Mouse (Mus musculus) midbrain, postnatal 0 days (tissue): ENCODE results near the gene Alk. TPM values are rescaled to one million over a fixed set of nuclear protein-coding genes. Genes with fewer than 3 reads are reported as not detected.

Source experiments
- ATAC-seq: fragments of 200-750 bp; cut with Nextera tagmentation; 2 replicates; pipeline ENCODE4 v1.8.0; 2017; ENCODE audit warnings: moderate number of reproducible peaks, mild to moderate bottlenecking, moderate TSS enrichment, moderate library complexity; ENCODE audit not compliant: low FRiP score
- DNase-seq: peaks from one replicate; pipeline ENCODE4 v3.0.0-alpha.2; 2015; ENCODE audit warnings: low spot score
- H3K27ac ChIP-seq: fragments of 300-500 bp; sonication (generic); 2 replicates; pipeline ENCODE4 v1.5.1; 2014; ENCODE audit warnings: low read depth, mild to moderate bottlenecking, low read length, mixed read lengths
- H3K27me3 ChIP-seq: fragments of 300-500 bp; sonication (generic); 2 replicates; pipeline ENCODE4 v1.6.1; 2014; ENCODE audit warnings: low read length, control low read depth, mixed read lengths; ENCODE audit not compliant: insufficient read depth
- H3K36me3 ChIP-seq: fragments of 300-500 bp; sonication (generic); 2 replicates; pipeline ENCODE4 v1.6.1; 2014; ENCODE audit warnings: low read length, control low read depth, mixed read lengths; ENCODE audit not compliant: insufficient read depth
- H3K4me1 ChIP-seq: fragments of 300-500 bp; sonication (generic); 2 replicates; pipeline ENCODE4 v1.6.1; 2014; ENCODE audit warnings: mild to moderate bottlenecking, control low read depth, antibody characterized with exemption, low read length, mixed read lengths; ENCODE audit not compliant: insufficient read depth
- H3K4me2 ChIP-seq: fragments of 300-500 bp; sonication (generic); 2 replicates; pipeline ENCODE4 v1.6.1; 2014; ENCODE audit warnings: low read depth, mild to moderate bottlenecking, low read length, mixed read lengths; ENCODE audit not compliant: poor library complexity, severe bottlenecking
- H3K4me3 ChIP-seq: fragments of 300-500 bp; sonication (generic); 2 replicates; pipeline ENCODE4 v1.5.1; 2014; ENCODE audit warnings: low read depth, mild to moderate bottlenecking, low read length, moderate library complexity
- H3K9ac ChIP-seq: fragments of 300-500 bp; sonication (generic); replicated peaks from 2 replicates; pipeline ENCODE4 v1.6.1; 2014; ENCODE audit warnings: mild to moderate bottlenecking, low read length, moderate library complexity, mixed read lengths; ENCODE audit not compliant: poor library complexity, severe bottlenecking
- H3K9me3 ChIP-seq: fragments of 300-500 bp; sonication (generic); 2 replicates; pipeline ENCODE4 v1.6.1; 2016; ENCODE audit warnings: low read length, control low read depth
- CTCF ChIP-seq: IDR thresholded peaks from 2 replicates; pipeline ENCODE4 v1.5.1; 2016; ENCODE audit warnings: antibody characterized with exemption, mild to moderate bottlenecking
- WGBS: fragments of 180-500 bp; shearing (Covaris S2); extraction: QIAGEN DNeasy Blood & Tissue Kit; methylation state at CpG from one replicate; pipeline ENCODE4 v1.1.7; 2014; 5-methylcytosine and 5-hydroxymethylcytosine counted together
- polyA plus RNA-seq: library from polyadenylated mRNA; unstranded; fragments of >200 nt; fragmentation: Nextera tagmentation; extraction: Ambion mirVana; gene quantifications from 2 replicates; pipeline ENCODE4 v1.2.1, GENCODE M21; 2015
- total RNA-seq: library from RNA; depleted of rRNA; stranded (reverse); fragments of >200 nt; gene quantifications from 2 replicates; pipeline ENCODE4 v1.2.3, GENCODE M21; 2014

Alk gene
- total and polyA plus RNA-seq, 2 experiments from 2014 or later = 5.2 to 17.6 TPM

GRCm38 (mm10) chr17:72606251-72606650 is 1.8 kb upstream of the Alk start:
- Histone ChIP-seq H3K27me3 (0 out of 2 replicates have a peak, but pooled peaks cover 6% of the 10 kb centered on the region), H3K4me2 (no peak overlapping the region), H3K27ac (no peak overlapping the region), H3K4me1 (no peaks in the 10 kb centered on the region), H3K36me3 (no peaks in the 10 kb centered on the region), H3K4me3 (no peak overlapping the region), H3K9me3 (no peaks in the 10 kb centered on the region), H3K9ac (no peak overlapping the region)
- peak; percentile 94 for DNase-seq
- peak; percentile 45; the same call in 1 of the 2 replicates for ATAC-seq
- 2% methylated on average over 4 of the region's 4 CpGs for WGBS
- TF ChIP-seq CTCF = peak; percentile 94

GRCm38 (mm10) chr17:72603886-72604609 is 379 bp downstream of the Alk start:
- DNase-seq (no peak), ATAC-seq (peak; percentile 56)
- TF ChIP-seq CTCF = no peak; the same call in 1 of the 2 replicates
- Histone ChIP-seq H3K4me1 (no peaks in the 10 kb centered on the region), H3K27me3 (0 out of 2 replicates have a peak, but pooled peaks cover 6% of the 10 kb centered on the region), H3K27ac (no peak overlapping the region), H3K4me2 (peak overlapping the region; percentile 89), H3K9ac (peak overlapping the region; percentile 55), H3K4me3 (peak overlapping the region; percentile 64), H3K36me3 (no peaks in the 10 kb centered on the region), H3K9me3 (no peaks in the 10 kb centered on the region)
- under 1% methylated on average over 51 of the region's 51 CpGs for WGBS

- ATAC-seq (0 out of 2 replicates have a peak, but pooled peaks have one; percentile 17), DNase-seq (peak; percentile 66)
- under 1% methylated on average over 40 of the region's 40 CpGs for WGBS
- H3K4me1 ChIP-seq = no peaks in the 10 kb centered on the region
- H3K4me2 ChIP-seq = peak overlapping the region; percentile 89
- TF ChIP-seq CTCF = no peak
- H3K9ac ChIP-seq = peak overlapping the region; percentile 55
- H3K36me3 ChIP-seq = no peaks in the 10 kb centered on the region
- H3K27ac ChIP-seq = no peak overlapping the region
- no peaks in the 10 kb centered on the region for H3K9me3 ChIP-seq
- H3K27me3 ChIP-seq = 0 out of 2 replicates have a peak, but pooled peaks cover 6% of the 10 kb centered on the region
- H3K4me3 ChIP-seq = peak overlapping the region; percentile 64
Observed at GRCm38 (mm10) chr17:72603118-72603885, 1.1 kb downstream of the Alk start.

GRCm38 (mm10) chr17:72600806-72601205 is 3.6 kb downstream of the Alk start:
- 0 out of 2 replicates have a peak, but pooled peaks cover 6% of the 10 kb centered on the region for H3K27me3 ChIP-seq
- no peak for TF ChIP-seq CTCF

DNA sequence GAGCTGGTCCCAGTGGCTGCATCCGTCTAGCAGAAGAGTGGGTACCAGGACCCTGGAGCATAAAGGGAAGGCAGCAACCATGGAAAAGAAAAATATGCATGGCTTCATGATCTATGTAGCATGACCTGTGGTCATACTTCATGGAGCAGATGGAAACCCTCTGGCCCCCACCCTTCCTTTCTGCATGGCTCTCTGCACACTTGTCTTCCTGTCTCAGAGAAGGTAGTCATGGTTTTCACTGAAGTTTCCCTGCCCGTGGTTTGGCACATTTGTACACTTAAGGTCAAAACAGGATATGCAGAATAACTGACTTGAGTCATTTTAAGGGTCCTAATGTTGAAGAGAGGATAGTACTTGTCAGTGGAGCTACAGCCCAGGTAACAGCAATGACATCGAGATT is 16.8 kb downstream of the Alk start:
- TF ChIP-seq CTCF = no peak
- no peak for ATAC-seq
- Histone ChIP-seq H3K36me3 (no peaks in the 10 kb centered on the region), H3K4me2 (no peak overlapping the region), H3K9me3 (no peaks in the 10 kb centered on the region), H3K27me3 (no peaks in the 10 kb centered on the region), H3K4me3 (no peak overlapping the region), H3K9ac (no peak overlapping the region), H3K4me1 (no peaks in the 10 kb centered on the region), H3K27ac (no peak overlapping the region)
- 91% methylated on average over 3 of the region's 3 CpGs for WGBS
- no peak for DNase-seq

More at GRCm38 (mm10) chr17:72600806-72601205, 3.6 kb downstream of the Alk start:
- Histone ChIP-seq H3K4me3 (no peak overlapping the region; the same call in 1 of the 2 replicates), H3K9ac (no peak overlapping the region), H3K9me3 (no peaks in the 10 kb centered on the region), H3K27ac (no peak overlapping the region), H3K36me3 (no peaks in the 10 kb centered on the region), H3K4me1 (no peaks in the 10 kb centered on the region), H3K4me2 (peak overlapping the region; percentile 89)
- WGBS = 85% methylated on average over 5 of the region's 5 CpGs
- DNase-seq = no peak
- no peak for ATAC-seq
